Mouse (Mus musculus) hindbrain, embryonic 13.5 days (tissue): ENCODE measurements around the gene Ahcy. TPM values are rescaled to one million over a fixed set of nuclear protein-coding genes. Genes with fewer than 3 reads are reported as not detected.
"Not testable (repeated sequence)": the region's sequence is repeated elsewhere in the genome, so short reads cannot be mapped to it uniquely, and the experiment has no call there.

ENCODE experiments used
- ATAC-seq: fragments of 200-750 bp; cut with Nextera tagmentation; 2 replicates; pipeline ENCODE4 v1.8.0; 2017; ENCODE audit warnings: moderate TSS enrichment; ENCODE audit not compliant: low FRiP score
- H3K27ac ChIP-seq: fragments of 300-500 bp; sonication (generic); 2 replicates; pipeline ENCODE4 v1.5.1; 2015; ENCODE audit warnings: inconsistent platforms, mild to moderate bottlenecking, moderate library complexity
- H3K27me3 ChIP-seq: fragments of 300-500 bp; sonication (generic); 2 replicates; pipeline ENCODE4 v1.6.1; 2015; ENCODE audit warnings: mild to moderate bottlenecking, inconsistent platforms
- H3K36me3 ChIP-seq: fragments of 300-500 bp; sonication (generic); 2 replicates; pipeline ENCODE4 v1.6.1; 2015; ENCODE audit warnings: mild to moderate bottlenecking, inconsistent platforms
- H3K4me1 ChIP-seq: fragments of 300-500 bp; sonication (generic); replicated peaks from 2 replicates; pipeline ENCODE4 v1.6.1; 2015; ENCODE audit warnings: inconsistent platforms
- H3K4me2 ChIP-seq: fragments of 300-500 bp; sonication (generic); 2 replicates; pipeline ENCODE4 v1.6.1; 2015; ENCODE audit warnings: inconsistent platforms, mild to moderate bottlenecking, moderate library complexity
- H3K4me3 ChIP-seq: fragments of 300-500 bp; sonication (generic); 2 replicates; pipeline ENCODE4 v1.5.1; 2015; ENCODE audit warnings: mild to moderate bottlenecking, inconsistent platforms
- H3K9ac ChIP-seq: fragments of 300-500 bp; sonication (generic); 2 replicates; pipeline ENCODE4 v1.6.1; 2015; ENCODE audit warnings: mild to moderate bottlenecking, inconsistent platforms
- H3K9me3 ChIP-seq: fragments of 300-500 bp; sonication (generic); 2 replicates; pipeline ENCODE4 v1.6.1; 2016; ENCODE audit warnings: inconsistent platforms
- WGBS: fragments of 180-500 bp; shearing (Covaris S2); methylation state at CpG from one replicate; pipeline ENCODE4 v1.1.7; 2015; 5-methylcytosine and 5-hydroxymethylcytosine counted together
- polyA plus RNA-seq: library from polyadenylated mRNA; unstranded; fragments of >200 nt; fragmentation: Nextera tagmentation; extraction: Ambion mirVana; gene quantifications from 2 replicates; pipeline ENCODE4 v1.2.1, GENCODE M21; 2015

Ahcy gene
- polyA plus RNA-seq, 1 experiment from 2014 or later = 36.0 TPM

GRCm38 (mm10) chr2:155046803-155047202, 27.5 kb downstream of the Ahcy start:
- H3K9me3 ChIP-seq = no peaks in the 10 kb centered on the region
- 88% methylated on average over 2 of the region's 2 CpGs for WGBS
- H3K4me2 ChIP-seq = no peak overlapping the region
- no peaks in the 10 kb centered on the region for H3K27me3 ChIP-seq
- H3K9ac ChIP-seq = no peak overlapping the region
- no peaks in the 10 kb centered on the region for H3K36me3 ChIP-seq
- no peak overlapping the region for H3K27ac ChIP-seq
- ATAC-seq = no peak
- peaks cover 13% of the 10 kb centered on the region for H3K4me1 ChIP-seq
- H3K4me3 ChIP-seq = no peak overlapping the region

- no peak overlapping the region for H3K4me2 ChIP-seq
- no peaks in the 10 kb centered on the region for H3K9me3 ChIP-seq
- H3K27ac ChIP-seq = no peak overlapping the region
- no peaks in the 10 kb centered on the region for H3K36me3 ChIP-seq
- 70% methylated on average over 3 of the region's 3 CpGs for WGBS
- no peak for ATAC-seq
- H3K27me3 ChIP-seq = no peaks in the 10 kb centered on the region
- H3K4me1 ChIP-seq = peaks cover 2% of the 10 kb centered on the region
- H3K9ac ChIP-seq = no peak overlapping the region
- no peak overlapping the region for H3K4me3 ChIP-seq
Measured at GRCm38 (mm10) chr2:155045075-155045474, 29.2 kb downstream of the Ahcy start.

GRCm38 (mm10) chr2:155044542-155044941, 29.8 kb downstream of the Ahcy start:
- no peak for ATAC-seq

GRCm38 (mm10) chr2:155039956-155040355, 34.3 kb downstream of the Ahcy start:
- Histone ChIP-seq H3K4me2 (no peak overlapping the region), H3K4me1 (no peaks in the 10 kb centered on the region), H3K27me3 (no peaks in the 10 kb centered on the region), H3K9ac (no peak overlapping the region), H3K36me3 (no peaks in the 10 kb centered on the region), H3K27ac (no peak overlapping the region), H3K4me3 (no peak overlapping the region), H3K9me3 (no peaks in the 10 kb centered on the region)
- no peak for ATAC-seq
- WGBS = 82% methylated on average over 4 of the region's 4 CpGs

More at GRCm38 (mm10) chr2:155044542-155044941, 29.8 kb downstream of the Ahcy start:
- H3K4me1 ChIP-seq = no peaks in the 10 kb centered on the region
- H3K27ac ChIP-seq = no peak overlapping the region
- no peak overlapping the region for H3K4me3 ChIP-seq
- 89% methylated on average over 3 of the region's 3 CpGs for WGBS
- H3K27me3 ChIP-seq = no peaks in the 10 kb centered on the region
- H3K9ac ChIP-seq = no peak overlapping the region
- no peaks in the 10 kb centered on the region for H3K9me3 ChIP-seq
- H3K4me2 ChIP-seq = no peak overlapping the region
- H3K36me3 ChIP-seq = no peaks in the 10 kb centered on the region

GRCm38 (mm10) chr2:155032938-155033710, 41.2 kb downstream of the Ahcy start:
- Histone ChIP-seq H3K9ac (no peak overlapping the region), H3K9me3 (no peaks in the 10 kb centered on the region), H3K27ac (no peak overlapping the region), H3K36me3 (no peaks in the 10 kb centered on the region), H3K4me1 (0 out of 2 replicates have a peak, but pooled peaks cover 5% of the 10 kb centered on the region), H3K27me3 (no peaks in the 10 kb centered on the region), H3K4me3 (no peak overlapping the region), H3K4me2 (no peak overlapping the region)
- 47% methylated on average over 19 of the region's 19 CpGs for WGBS
- no peak for ATAC-seq

- Histone ChIP-seq H3K4me3 (no peak overlapping the region), H3K4me1 (0 out of 2 replicates have a peak, but pooled peaks cover 5% of the 10 kb centered on the region), H3K27ac (no peak overlapping the region), H3K4me2 (no peak overlapping the region), H3K36me3 (no peaks in the 10 kb centered on the region), H3K27me3 (no peaks in the 10 kb centered on the region), H3K9me3 (no peaks in the 10 kb centered on the region), H3K9ac (no peak overlapping the region)
- WGBS = 68% methylated on average over 7 of the region's 7 CpGs
- no peak for ATAC-seq
Measured at GRCm38 (mm10) chr2:155030831-155031230, 43.5 kb downstream of the Ahcy start.

- 17% methylated on average over 20 of the region's 20 CpGs for WGBS
- Histone ChIP-seq H3K4me1 (peaks cover 20% of the 10 kb centered on the region), H3K27ac (peak overlapping the region; percentile 80; the same call in 1 of the 2 replicates), H3K4me2 (peak overlapping the region; percentile 84)
- H3K9ac ChIP-seq, H3K27me3 ChIP-seq, H3K4me3 ChIP-seq, H3K9me3 ChIP-seq, H3K36me3 ChIP-seq: not testable (repeated sequence)
- ATAC-seq = 0 out of 2 replicates have a peak, but pooled peaks have one; percentile 12
Measured at GRCm38 (mm10) chr2:155020247-155020826, 54.0 kb downstream of the Ahcy start.

GRCm38 (mm10) chr2:155019673-155020072, 54.6 kb downstream of the Ahcy start:
- under 1% methylated on average over 22 of the region's 22 CpGs for whole genome bisulfite sequencing
- Histone ChIP-seq H3K27me3 (no peaks in the 10 kb centered on the region), H3K36me3 (no peaks in the 10 kb centered on the region), H3K4me1 (peaks cover 20% of the 10 kb centered on the region), H3K4me2 (peak overlapping the region; percentile 84), H3K9ac (peak overlapping the region; percentile 70), H3K4me3 (peak overlapping the region; percentile 47), H3K27ac (peak overlapping the region; percentile 80), H3K9me3 (no peaks in the 10 kb centered on the region)
- peak; percentile 82 for ATAC-seq

GRCm38 (mm10) chr2:155018762-155019641, 55.3 kb downstream of the Ahcy start:
- peak overlapping the region; percentile 47 for H3K4me3 ChIP-seq
- H3K27me3 ChIP-seq = 0 out of 2 replicates have a peak, but pooled peaks cover 2% of the 10 kb centered on the region
- H3K36me3 ChIP-seq = no peaks in the 10 kb centered on the region
- peak overlapping the region; percentile 80 for H3K27ac ChIP-seq
- H3K9ac ChIP-seq = peak overlapping the region; percentile 70
- peaks cover 20% of the 10 kb centered on the region for H3K4me1 ChIP-seq
- under 1% methylated on average over 38 of the region's 38 CpGs for WGBS
- H3K9me3 ChIP-seq = no peaks in the 10 kb centered on the region
- peak overlapping the region; percentile 84 for H3K4me2 ChIP-seq
- ATAC-seq = peak; percentile 94

- Histone ChIP-seq H3K4me1 (peaks cover 20% of the 10 kb centered on the region), H3K27ac (peak within 1 kb of the TSS; percentile 80), H3K4me2 (peak within 1 kb of the TSS; percentile 84), H3K4me3 (peak within 1 kb of the TSS; percentile 47), H3K9ac (peak within 1 kb of the TSS; percentile 70)
- 2% methylated on average over 24 of the region's 26 CpGs for WGBS
- not testable (repeated sequence) for ATAC-seq, H3K36me3 ChIP-seq, H3K27me3 ChIP-seq, H3K9me3 ChIP-seq
Measured at GRCm38 (mm10) chr2:155018251-155018755, 56.0 kb downstream of the Ahcy start, which contains the start of gene Gm14226. Gm14226 (plus strand) TSS chr2:155018266.

- H3K9me3 ChIP-seq, H3K4me3 ChIP-seq, ATAC-seq, H3K4me2 ChIP-seq, H3K27ac ChIP-seq, H3K36me3 ChIP-seq, H3K9ac ChIP-seq, H3K27me3 ChIP-seq: not testable (repeated sequence)
- WGBS = 10% methylated on average over 6 of the region's 9 CpGs
- peaks cover 20% of the 10 kb centered on the region for H3K4me1 ChIP-seq
Measured at GRCm38 (mm10) chr2:155016751-155017150, 57.5 kb downstream of the Ahcy start.

GRCm38 (mm10) chr2:155012991-155013390, 61.3 kb downstream of the Ahcy start:
- Histone ChIP-seq H3K9ac (no peak overlapping the region), H3K27me3 (0 out of 2 replicates have a peak, but pooled peaks cover 5% of the 10 kb centered on the region), H3K36me3 (no peaks in the 10 kb centered on the region), H3K4me2 (no peak overlapping the region), H3K4me3 (no peak overlapping the region), H3K9me3 (no peaks in the 10 kb centered on the region), H3K27ac (no peak overlapping the region), H3K4me1 (no peaks in the 10 kb centered on the region)
- WGBS = 82% methylated on average over 6 of the region's 6 CpGs
- no peak for ATAC-seq
